Mouse (Mus musculus) erythroblast, embryonic 14.5 days (primary cell): ENCODE results near the gene Dnajc1. TPM values are rescaled to one million over a fixed set of nuclear protein-coding genes. Genes with fewer than 3 reads are reported as not detected.

Source experiments
- H3K27me3 ChIP-seq: 2 replicates; pipeline ENCODE4 v1.6.1; 2012; ENCODE audit warnings: inconsistent platforms; ENCODE audit not compliant: control insufficient read depth
- H3K36me3 ChIP-seq: 2 replicates; pipeline ENCODE4 v1.6.1; 2012; ENCODE audit warnings: mild to moderate bottlenecking, inconsistent platforms; ENCODE audit not compliant: control insufficient read depth
- H3K4me1 ChIP-seq: 2 replicates; pipeline ENCODE4 v1.6.1; 2012; ENCODE audit warnings: inconsistent platforms; ENCODE audit not compliant: control insufficient read depth
- H3K4me3 ChIP-seq: replicated peaks from 2 replicates; pipeline ENCODE3; 2012; ENCODE audit warnings: moderate library complexity, mild to moderate bottlenecking, inconsistent platforms
- H3K9me3 ChIP-seq: 2 replicates; pipeline ENCODE4 v1.6.1; 2012; ENCODE audit warnings: low read length, inconsistent platforms, mixed read lengths; ENCODE audit not compliant: control insufficient read depth
- GATA1 ChIP-seq: IDR thresholded peaks from 2 replicates; pipeline ENCODE4 v1.6.1; 2012; ENCODE audit warnings: low read length, inconsistent platforms, mixed read lengths
- TAL1 ChIP-seq: IDR thresholded peaks from 3 replicates; pipeline ENCODE4 v1.6.1; 2012; ENCODE audit warnings: low read length, inconsistent platforms, mixed read lengths
- polyA plus RNA-seq: library from polyadenylated mRNA; stranded (reverse); fragments of >175 nt; gene quantifications from 2 replicates; pipeline ENCODE4 v1.2.3, GENCODE M21; 2012

Gene Dnajc1
- polyA plus RNA-seq, 1 experiment, result 0.96 TPM

- H3K4me1 ChIP-seq, result no peaks in the 10 kb centered on the region
- H3K4me3 ChIP-seq, result no peak overlapping the region
- no peaks in the 10 kb centered on the region for H3K27me3 ChIP-seq
- no peaks in the 10 kb centered on the region for H3K9me3 ChIP-seq
- H3K36me3 ChIP-seq, result no peaks in the 10 kb centered on the region
- TF ChIP-seq GATA1 (no peak), TAL1 (no peak)
Observed at GRCm38 (mm10) chr2:18310261-18311104, 82.1 kb downstream of the Dnajc1 start.

GRCm38 (mm10) chr2:18307440-18308305 lies 85.0 kb downstream of the Dnajc1 start:
- H3K36me3 ChIP-seq, result no peaks in the 10 kb centered on the region
- no peaks in the 10 kb centered on the region for H3K4me1 ChIP-seq
- H3K4me3 ChIP-seq, result no peak overlapping the region
- TF ChIP-seq GATA1 (no peak), TAL1 (no peak)
- no peaks in the 10 kb centered on the region for H3K27me3 ChIP-seq
- H3K9me3 ChIP-seq, result no peaks in the 10 kb centered on the region

DNA sequence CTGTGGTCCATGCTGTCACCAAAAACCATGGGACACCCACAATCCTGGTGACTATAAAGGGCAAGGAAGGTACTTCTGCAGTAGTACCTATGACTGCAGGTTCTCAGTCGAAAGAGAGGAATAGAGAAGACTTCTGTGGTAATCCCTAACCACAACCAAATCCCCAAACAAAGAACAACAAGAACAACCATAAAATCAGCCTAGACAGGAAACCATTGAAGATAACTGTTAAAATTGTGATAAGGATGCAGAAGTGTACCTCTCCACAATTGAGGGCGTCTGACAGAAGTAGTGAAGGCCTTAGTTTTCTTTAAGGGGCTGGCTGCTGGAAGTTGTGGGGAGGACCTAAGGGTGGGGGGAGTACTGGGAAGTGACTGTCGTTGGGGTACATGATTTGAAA lies 91.7 kb downstream of the Dnajc1 start:
- H3K27me3 ChIP-seq, result no peaks in the 10 kb centered on the region
- H3K9me3 ChIP-seq, result no peaks in the 10 kb centered on the region
- TF ChIP-seq TAL1 (no peak), GATA1 (no peak)
- no peak overlapping the region for H3K4me3 ChIP-seq
- H3K4me1 ChIP-seq, result no peaks in the 10 kb centered on the region
- peaks cover 8% of the 10 kb centered on the region for H3K36me3 ChIP-seq

GRCm38 (mm10) chr2:18285175-18285574 lies 107.5 kb downstream of the Dnajc1 start:
- TF ChIP-seq GATA1 (no peak), TAL1 (no peak)

DNA sequence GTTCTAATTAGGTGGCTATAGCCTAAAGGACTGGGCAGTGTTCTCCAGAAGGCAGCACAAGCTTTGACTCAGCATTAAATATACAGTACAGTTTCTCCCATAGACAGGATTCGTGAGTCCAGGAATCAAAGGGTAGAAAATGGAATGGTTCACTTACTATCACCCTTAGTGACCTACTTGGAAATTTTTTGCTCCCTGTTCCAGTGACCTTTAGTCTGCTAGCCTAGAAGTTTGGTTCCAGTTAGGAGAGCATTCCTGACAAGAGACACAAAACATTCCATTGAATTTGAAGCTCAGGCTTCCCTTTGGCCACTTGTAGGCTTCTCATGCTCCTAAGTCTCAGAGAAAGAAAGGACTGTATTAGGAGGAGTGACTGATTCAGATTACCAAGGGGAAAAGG lies 126.9 kb downstream of the Dnajc1 start:
- no peaks in the 10 kb centered on the region for H3K27me3 ChIP-seq
- H3K4me3 ChIP-seq, result no peak overlapping the region
- no peaks in the 10 kb centered on the region for H3K9me3 ChIP-seq
- no peaks in the 10 kb centered on the region for H3K36me3 ChIP-seq
- no peak for TF ChIP-seq TAL1
- TF ChIP-seq GATA1, result no peak
- H3K4me1 ChIP-seq, result no peaks in the 10 kb centered on the region

More at GRCm38 (mm10) chr2:18285175-18285574, 107.5 kb downstream of the Dnajc1 start:
- Histone ChIP-seq H3K27me3 (no peaks in the 10 kb centered on the region), H3K4me1 (no peaks in the 10 kb centered on the region), H3K36me3 (peaks cover 4% of the 10 kb centered on the region), H3K4me3 (no peak overlapping the region), H3K9me3 (no peaks in the 10 kb centered on the region)

DNA sequence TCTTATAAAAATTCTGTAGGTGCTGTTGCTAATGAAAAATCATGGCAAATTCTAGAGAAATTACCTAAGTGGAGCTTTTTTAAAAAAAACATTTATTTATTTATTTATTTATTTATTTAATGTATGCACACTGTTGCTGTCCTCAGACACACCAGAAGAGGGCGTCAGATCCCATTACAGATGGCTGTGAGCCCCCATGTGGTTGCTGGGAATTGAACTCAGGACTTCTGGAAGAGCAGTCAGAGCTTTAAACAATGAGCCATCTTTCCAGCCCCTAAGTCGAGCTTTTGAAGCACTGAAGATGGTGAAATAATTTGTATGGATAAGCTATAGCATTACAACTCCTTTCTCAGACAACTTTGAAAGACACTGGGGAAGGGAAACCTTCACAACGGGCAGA lies 128.1 kb downstream of the Dnajc1 start:
- no peaks in the 10 kb centered on the region for H3K27me3 ChIP-seq
- no peaks in the 10 kb centered on the region for H3K4me1 ChIP-seq
- no peaks in the 10 kb centered on the region for H3K36me3 ChIP-seq
- no peak overlapping the region for H3K4me3 ChIP-seq
- no peak for TF ChIP-seq TAL1
- H3K9me3 ChIP-seq, result no peaks in the 10 kb centered on the region

DNA sequence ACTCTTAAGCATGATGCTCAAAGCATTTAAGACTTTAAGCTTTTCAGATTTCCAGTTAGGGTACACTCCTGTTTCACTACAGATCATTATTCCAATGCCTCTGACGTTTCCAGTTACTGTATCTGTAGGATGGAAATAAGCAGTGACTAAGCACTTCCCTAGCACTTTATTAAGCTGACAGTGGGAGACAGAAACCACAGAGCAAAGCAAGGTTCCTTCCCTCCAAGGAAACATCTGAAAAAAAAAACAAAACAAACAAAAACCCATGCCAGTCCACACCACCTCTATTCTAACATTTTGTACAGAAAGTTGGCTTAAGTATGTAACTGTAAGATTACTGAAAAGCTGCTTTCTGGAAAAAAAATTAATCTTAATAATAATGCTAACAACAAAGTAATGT lies 130.3 kb downstream of the Dnajc1 start:
- no peaks in the 10 kb centered on the region for H3K27me3 ChIP-seq
- no peaks in the 10 kb centered on the region for H3K36me3 ChIP-seq
- H3K4me1 ChIP-seq, result no peaks in the 10 kb centered on the region
- H3K9me3 ChIP-seq, result no peaks in the 10 kb centered on the region
- TF ChIP-seq GATA1 (no peak), TAL1 (no peak)
- H3K4me3 ChIP-seq, result no peak overlapping the region

DNA sequence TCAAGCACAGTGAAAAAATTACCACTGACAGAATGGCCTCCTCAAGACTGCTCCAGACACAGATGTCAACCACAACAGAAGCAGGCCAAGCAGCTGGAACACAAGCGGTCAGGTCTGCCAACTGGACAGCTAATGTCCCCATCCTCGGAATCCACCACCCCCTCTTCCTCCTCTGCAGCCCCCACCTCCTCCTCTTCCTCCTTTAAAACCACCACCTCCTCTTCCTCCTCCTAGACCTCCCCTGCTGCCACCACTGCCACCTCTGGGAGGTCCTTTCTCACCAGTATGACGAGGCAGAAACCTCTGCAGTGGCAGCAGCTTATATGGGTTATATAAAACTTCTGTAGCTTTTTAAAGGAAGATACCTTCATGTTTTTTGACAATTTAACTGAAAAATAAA lies 143.4 kb downstream of the Dnajc1 start:
- H3K9me3 ChIP-seq, result peaks cover 10% of the 10 kb centered on the region
- no peaks in the 10 kb centered on the region for H3K27me3 ChIP-seq
- no peak for TF ChIP-seq GATA1
- no peak for TF ChIP-seq TAL1
- no peak overlapping the region for H3K4me3 ChIP-seq
- no peaks in the 10 kb centered on the region for H3K4me1 ChIP-seq
- peaks cover 8% of the 10 kb centered on the region for H3K36me3 ChIP-seq

- no peak for TF ChIP-seq TAL1
- TF ChIP-seq GATA1, result no peak
- no peaks in the 10 kb centered on the region for H3K27me3 ChIP-seq
- no peak overlapping the region for H3K4me3 ChIP-seq
- H3K36me3 ChIP-seq, result peaks cover 3% of the 10 kb centered on the region; the same call in 1 of the 2 replicates
- H3K4me1 ChIP-seq, result peaks cover 5% of the 10 kb centered on the region
- H3K9me3 ChIP-seq, result no peaks in the 10 kb centered on the region
Observed at GRCm38 (mm10) chr2:18235524-18235923, 157.1 kb downstream of the Dnajc1 start.
